Mouse (Mus musculus): ENCODE data around the gene Dnajb1. TPM values are rescaled to one million over a fixed set of nuclear protein-coding genes. Genes with fewer than 3 reads are reported as not detected.
A peak's percentile ranks its signal among the peaks of the same experiment; 100 is the strongest.
"Not testable (repeated sequence)": the region's sequence is repeated elsewhere in the genome, so short reads cannot be mapped to it uniquely, and the experiment has no call there.

Gene Dnajb1
- polyA plus RNA-seq, 1 experiment from 2014 or later: 51.5 TPM

GRCm38 (mm10) chr8:83595050-83595345, 13.0 kb upstream of the Dnajb1 start:
- Histone ChIP-seq H3K4me2 (peak overlapping the region; percentile 76), H3K27ac (ENCODE audit: low read depth, low read length) (peak overlapping the region; percentile 90), H3K9ac (ENCODE audit: low read depth, low read length) (peak overlapping the region; percentile 87), H3K4me3 (ENCODE audit: low read depth, low read length) (peak overlapping the region; percentile 91)
- not testable (repeated sequence) for H3K4me1 ChIP-seq (ENCODE audit: control insufficient read depth, insufficient read depth, low read length); H3K27me3 ChIP-seq (ENCODE audit: control insufficient read depth, insufficient read depth, low read length); H3K36me3 ChIP-seq (ENCODE audit: control insufficient read depth, insufficient read depth, low read length); ATAC-seq (replicated peaks; ENCODE audit: insufficient number of reproducible peaks, low FRiP score, low TSS enrichment); H3K9me3 ChIP-seq (replicated peaks; ENCODE audit: control insufficient read depth, low read length)
- WGBS (ENCODE audit: insufficient replicate concordance): 50% methylated on average over 3 of the region's 3 CpGs

GRCm38 (mm10) chr8:83596369-83596768, 11.6 kb upstream of the Dnajb1 start:
- Histone ChIP-seq H3K9ac (ENCODE audit: low read depth, low read length) (no peak overlapping the region), H3K4me1 (ENCODE audit: control insufficient read depth, insufficient read depth, low read length) (peaks cover 12% of the 10 kb centered on the region), H3K36me3 (ENCODE audit: control insufficient read depth, insufficient read depth, low read length) (no peaks in the 10 kb centered on the region), H3K27ac (ENCODE audit: low read depth, low read length) (no peak overlapping the region), H3K9me3 (replicated peaks; ENCODE audit: control insufficient read depth, low read length) (no peaks in the 10 kb centered on the region), H3K4me3 (ENCODE audit: low read depth, low read length) (no peak overlapping the region), H3K27me3 (ENCODE audit: control insufficient read depth, insufficient read depth, low read length) (no peaks in the 10 kb centered on the region), H3K4me2 (no peak overlapping the region)
- no peak for ATAC-seq (replicated peaks; ENCODE audit: insufficient number of reproducible peaks, low FRiP score, low TSS enrichment)
- 30% methylated on average over 3 of the region's 3 CpGs for WGBS (ENCODE audit: insufficient replicate concordance)

- no peaks in the 10 kb centered on the region for H3K36me3 ChIP-seq (ENCODE audit: control insufficient read depth, insufficient read depth, low read length)
- no peak for ATAC-seq (replicated peaks; ENCODE audit: insufficient number of reproducible peaks, low FRiP score, low TSS enrichment)
- H3K9ac ChIP-seq (ENCODE audit: low read depth, low read length): no peak overlapping the region
- WGBS (ENCODE audit: insufficient replicate concordance): 11% methylated on average over 1 of the region's 1 CpGs
- H3K4me3 ChIP-seq (ENCODE audit: low read depth, low read length): no peak overlapping the region
- H3K27ac ChIP-seq (ENCODE audit: low read depth, low read length): no peak overlapping the region
- H3K4me2 ChIP-seq: no peak overlapping the region
- H3K27me3 ChIP-seq (ENCODE audit: control insufficient read depth, insufficient read depth, low read length): no peaks in the 10 kb centered on the region
- no peaks in the 10 kb centered on the region for H3K9me3 ChIP-seq (replicated peaks; ENCODE audit: control insufficient read depth, low read length)
- H3K4me1 ChIP-seq (ENCODE audit: control insufficient read depth, insufficient read depth, low read length): peaks cover 6% of the 10 kb centered on the region
Observed at GRCm38 (mm10) chr8:83598146-83598545, 9.8 kb upstream of the Dnajb1 start.

- H3K27ac ChIP-seq (ENCODE audit: low read depth, low read length): no peak overlapping the region
- no peak overlapping the region for H3K4me2 ChIP-seq
- ATAC-seq (replicated peaks; ENCODE audit: insufficient number of reproducible peaks, low FRiP score, low TSS enrichment): no peak
Observed at GRCm38 (mm10) chr8:83599814-83600213, 8.2 kb upstream of the Dnajb1 start.

GRCm38 (mm10) chr8:83602650-83603029, 5.4 kb upstream of the Dnajb1 start:
- WGBS (ENCODE audit: insufficient replicate concordance): 49% methylated on average over 2 of the region's 2 CpGs
- peaks cover 9% of the 10 kb centered on the region for H3K4me1 ChIP-seq (ENCODE audit: control insufficient read depth, insufficient read depth, low read length)
- H3K9me3 ChIP-seq (replicated peaks; ENCODE audit: control insufficient read depth, low read length): no peaks in the 10 kb centered on the region
- no peak overlapping the region for H3K4me3 ChIP-seq (ENCODE audit: low read depth, low read length)
- H3K9ac ChIP-seq (ENCODE audit: low read depth, low read length): no peak overlapping the region
- no peaks in the 10 kb centered on the region for H3K27me3 ChIP-seq (ENCODE audit: control insufficient read depth, insufficient read depth, low read length)
- H3K4me2 ChIP-seq: no peak overlapping the region
- H3K36me3 ChIP-seq (ENCODE audit: control insufficient read depth, insufficient read depth, low read length): no peaks in the 10 kb centered on the region
- ATAC-seq (replicated peaks; ENCODE audit: insufficient number of reproducible peaks, low FRiP score, low TSS enrichment): no peak
- H3K27ac ChIP-seq (ENCODE audit: low read depth, low read length): no peak overlapping the region

More at GRCm38 (mm10) chr8:83599814-83600213, 8.2 kb upstream of the Dnajb1 start:
- Histone ChIP-seq H3K36me3 (ENCODE audit: control insufficient read depth, insufficient read depth, low read length) (no peaks in the 10 kb centered on the region), H3K4me1 (ENCODE audit: control insufficient read depth, insufficient read depth, low read length) (peaks cover 3% of the 10 kb centered on the region), H3K9ac (ENCODE audit: low read depth, low read length) (no peak overlapping the region), H3K9me3 (replicated peaks; ENCODE audit: control insufficient read depth, low read length) (no peaks in the 10 kb centered on the region), H3K27me3 (ENCODE audit: control insufficient read depth, insufficient read depth, low read length) (no peaks in the 10 kb centered on the region), H3K4me3 (ENCODE audit: low read depth, low read length) (no peak overlapping the region)

GRCm38 (mm10) chr8:83608398-83608829, 421 bp downstream of the Dnajb1 start:
- Histone ChIP-seq H3K9me3 (replicated peaks; ENCODE audit: control insufficient read depth, low read length) (no peaks in the 10 kb centered on the region), H3K9ac (ENCODE audit: low read depth, low read length) (peak overlapping the region; percentile 98), H3K27ac (ENCODE audit: low read depth, low read length) (peak overlapping the region; percentile 99), H3K4me2 (peak overlapping the region; percentile 92), H3K4me3 (ENCODE audit: low read depth, low read length) (peak overlapping the region; percentile 89), H3K4me1 (ENCODE audit: control insufficient read depth, insufficient read depth, low read length) (peaks cover 18% of the 10 kb centered on the region), H3K27me3 (ENCODE audit: control insufficient read depth, insufficient read depth, low read length) (no peaks in the 10 kb centered on the region), H3K36me3 (ENCODE audit: control insufficient read depth, insufficient read depth, low read length) (peaks cover 23% of the 10 kb centered on the region)
- under 1% methylated on average over 51 of the region's 51 CpGs for WGBS (ENCODE audit: insufficient replicate concordance)
- ATAC-seq (replicated peaks; ENCODE audit: insufficient number of reproducible peaks, low FRiP score, low TSS enrichment): peak; percentile 78

GRCm38 (mm10) chr8:83609086-83609485, 1.1 kb downstream of the Dnajb1 start:
- Histone ChIP-seq H3K4me1 (ENCODE audit: control insufficient read depth, insufficient read depth, low read length) (peaks cover 18% of the 10 kb centered on the region), H3K27ac (ENCODE audit: low read depth, low read length) (peak overlapping the region; percentile 99), H3K27me3 (ENCODE audit: control insufficient read depth, insufficient read depth, low read length) (no peaks in the 10 kb centered on the region), H3K4me3 (ENCODE audit: low read depth, low read length) (peak overlapping the region; percentile 89), H3K9me3 (replicated peaks; ENCODE audit: control insufficient read depth, low read length) (no peaks in the 10 kb centered on the region), H3K36me3 (ENCODE audit: control insufficient read depth, insufficient read depth, low read length) (peaks cover 26% of the 10 kb centered on the region), H3K9ac (ENCODE audit: low read depth, low read length) (peak overlapping the region; percentile 98), H3K4me2 (peak overlapping the region; percentile 92)
- ATAC-seq (replicated peaks; ENCODE audit: insufficient number of reproducible peaks, low FRiP score, low TSS enrichment): no peak
- 32% methylated on average over 9 of the region's 9 CpGs for WGBS (ENCODE audit: insufficient replicate concordance)

- H3K27ac ChIP-seq (ENCODE audit: low read depth, low read length): no peak overlapping the region
- peak overlapping the region; percentile 92 for H3K4me2 ChIP-seq
- peaks cover 18% of the 10 kb centered on the region for H3K4me1 ChIP-seq (ENCODE audit: control insufficient read depth, insufficient read depth, low read length)
- H3K9me3 ChIP-seq (replicated peaks; ENCODE audit: control insufficient read depth, low read length): no peaks in the 10 kb centered on the region
- 87% methylated on average over 10 of the region's 10 CpGs for WGBS (ENCODE audit: insufficient replicate concordance)
- peak overlapping the region; percentile 98 for H3K9ac ChIP-seq (ENCODE audit: low read depth, low read length)
- H3K36me3 ChIP-seq (ENCODE audit: control insufficient read depth, insufficient read depth, low read length): peaks cover 26% of the 10 kb centered on the region
- peak overlapping the region; percentile 89 for H3K4me3 ChIP-seq (ENCODE audit: low read depth, low read length)
- no peak for ATAC-seq (replicated peaks; ENCODE audit: insufficient number of reproducible peaks, low FRiP score, low TSS enrichment)
- H3K27me3 ChIP-seq (ENCODE audit: control insufficient read depth, insufficient read depth, low read length): no peaks in the 10 kb centered on the region
Observed at GRCm38 (mm10) chr8:83609547-83610180, 1.7 kb downstream of the Dnajb1 start.

- Histone ChIP-seq H3K4me2 (no peak overlapping the region), H3K4me3 (ENCODE audit: low read depth, low read length) (no peak overlapping the region), H3K9ac (ENCODE audit: low read depth, low read length) (no peak overlapping the region), H3K36me3 (ENCODE audit: control insufficient read depth, insufficient read depth, low read length) (peaks cover 26% of the 10 kb centered on the region), H3K27ac (ENCODE audit: low read depth, low read length) (no peak overlapping the region), H3K4me1 (ENCODE audit: control insufficient read depth, insufficient read depth, low read length) (peaks cover 16% of the 10 kb centered on the region), H3K27me3 (ENCODE audit: control insufficient read depth, insufficient read depth, low read length) (no peaks in the 10 kb centered on the region), H3K9me3 (replicated peaks; ENCODE audit: control insufficient read depth, low read length) (no peaks in the 10 kb centered on the region)
- no peak for ATAC-seq (replicated peaks; ENCODE audit: insufficient number of reproducible peaks, low FRiP score, low TSS enrichment)
- WGBS (ENCODE audit: insufficient replicate concordance): 93% methylated on average over 4 of the region's 4 CpGs
Observed at GRCm38 (mm10) chr8:83611921-83612320, 3.9 kb downstream of the Dnajb1 start.

All from heart, embryonic 11.5 days (tissue).